Mouse (Mus musculus) embryonic facial prominence, embryonic 11.5 days (tissue): ENCODE data around the gene 3110082I17Rik. TPM values are rescaled to one million over a fixed set of nuclear protein-coding genes. Genes with fewer than 3 reads are reported as not detected.

Source experiments
- ATAC-seq: fragments of 200-750 bp; cut with Nextera tagmentation; replicated peaks from 2 replicates; pipeline ENCODE4 v1.8.0; 2017; ENCODE audit warnings: low read depth; ENCODE audit not compliant: insufficient number of reproducible peaks, low FRiP score, low TSS enrichment
- DNase-seq: peaks from one replicate; pipeline ENCODE4 v3.0.0-alpha.2; 2015; ENCODE audit warnings: low spot score
- H3K27ac ChIP-seq: fragments of 300-500 bp; sonication (generic); replicated peaks from 2 replicates; pipeline ENCODE4 v1.5.1; 2014; ENCODE audit warnings: mild to moderate bottlenecking, low read depth, low read length, control low read depth
- H3K27me3 ChIP-seq: fragments of 300-500 bp; sonication (generic); 2 replicates; pipeline ENCODE4 v1.6.1; 2014; ENCODE audit warnings: mild to moderate bottlenecking, low read length, moderate library complexity, mixed read lengths; ENCODE audit not compliant: control insufficient read depth, insufficient read depth
- H3K36me3 ChIP-seq: fragments of 300-500 bp; sonication (generic); replicated peaks from 2 replicates; pipeline ENCODE4 v1.6.1; 2014; ENCODE audit warnings: low read depth, mild to moderate bottlenecking, low read length, moderate library complexity, mixed read lengths; ENCODE audit not compliant: control insufficient read depth, insufficient read depth
- H3K4me1 ChIP-seq: fragments of 300-500 bp; sonication (generic); 2 replicates; pipeline ENCODE4 v1.6.1; 2014; ENCODE audit warnings: low read length, mixed read lengths; ENCODE audit not compliant: control insufficient read depth, insufficient read depth
- H3K4me2 ChIP-seq: fragments of 300-500 bp; sonication (generic); 2 replicates; pipeline ENCODE4 v1.6.1; 2014; ENCODE audit warnings: low read depth, mild to moderate bottlenecking, control low read depth, low read length, moderate library complexity
- H3K4me3 ChIP-seq: fragments of 300-500 bp; sonication (generic); 2 replicates; pipeline ENCODE4 v1.5.1; 2014; ENCODE audit warnings: low read depth, low read length, control low read depth
- H3K9ac ChIP-seq: fragments of 300-500 bp; sonication (generic); replicated peaks from 2 replicates; pipeline ENCODE4 v1.6.1; 2014; ENCODE audit warnings: mild to moderate bottlenecking, control low read depth, low read length
- H3K9me3 ChIP-seq: fragments of 300-500 bp; sonication (generic); replicated peaks from 2 replicates; pipeline ENCODE4 v1.6.1; 2016; ENCODE audit warnings: mild to moderate bottlenecking, low read length, inconsistent platforms, mixed read lengths; ENCODE audit not compliant: control insufficient read depth
- WGBS: fragments of 180-500 bp; shearing (Covaris S2); extraction: QIAGEN DNeasy Blood & Tissue Kit; methylation state at CpG from one replicate; pipeline ENCODE4 v1.1.7; 2014; 5-methylcytosine and 5-hydroxymethylcytosine counted together
- polyA plus RNA-seq: library from polyadenylated mRNA; unstranded; fragments of >200 nt; fragmentation: Nextera tagmentation; extraction: Ambion mirVana; gene quantifications from 2 replicates; pipeline ENCODE4 v1.2.1, GENCODE M21; 2014

The 3110082I17Rik gene
- polyA plus RNA-seq, 1 experiment from 2014 or later = 27.1 TPM

DNA sequence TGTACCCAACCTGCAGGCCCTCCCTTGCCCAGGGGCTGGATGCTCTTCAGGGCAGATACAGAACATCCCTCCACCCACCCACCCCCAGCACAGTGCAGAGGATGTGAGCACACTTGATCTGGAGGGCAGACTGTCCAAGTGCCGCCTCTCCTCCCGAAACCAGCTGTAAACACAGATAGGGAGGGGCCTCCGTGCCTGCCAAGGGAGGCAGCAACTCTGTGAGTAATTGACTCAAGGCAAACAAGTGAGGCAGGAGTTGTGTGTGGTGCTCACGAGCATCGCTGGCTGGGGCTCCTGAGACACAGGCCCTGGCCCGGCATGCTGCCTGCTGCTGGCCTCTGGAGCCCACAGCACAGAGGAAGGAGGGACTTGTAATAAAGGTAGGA lies 70.7 kb downstream of the 3110082I17Rik start:
- Histone ChIP-seq H3K4me1 (peaks cover 2% of the 10 kb centered on the region; the same call in 1 of the 2 replicates), H3K36me3 (no peaks in the 10 kb centered on the region), H3K4me3 (no peak overlapping the region), H3K9me3 (no peaks in the 10 kb centered on the region), H3K27me3 (no peaks in the 10 kb centered on the region), H3K4me2 (no peak overlapping the region), H3K9ac (no peak overlapping the region; the same call in none of the 2 replicates), H3K27ac (no peak overlapping the region)
- ATAC-seq = no peak
- DNase-seq = peak; percentile 26
- WGBS = 18% methylated on average over 6 of the region's 6 CpGs

DNA sequence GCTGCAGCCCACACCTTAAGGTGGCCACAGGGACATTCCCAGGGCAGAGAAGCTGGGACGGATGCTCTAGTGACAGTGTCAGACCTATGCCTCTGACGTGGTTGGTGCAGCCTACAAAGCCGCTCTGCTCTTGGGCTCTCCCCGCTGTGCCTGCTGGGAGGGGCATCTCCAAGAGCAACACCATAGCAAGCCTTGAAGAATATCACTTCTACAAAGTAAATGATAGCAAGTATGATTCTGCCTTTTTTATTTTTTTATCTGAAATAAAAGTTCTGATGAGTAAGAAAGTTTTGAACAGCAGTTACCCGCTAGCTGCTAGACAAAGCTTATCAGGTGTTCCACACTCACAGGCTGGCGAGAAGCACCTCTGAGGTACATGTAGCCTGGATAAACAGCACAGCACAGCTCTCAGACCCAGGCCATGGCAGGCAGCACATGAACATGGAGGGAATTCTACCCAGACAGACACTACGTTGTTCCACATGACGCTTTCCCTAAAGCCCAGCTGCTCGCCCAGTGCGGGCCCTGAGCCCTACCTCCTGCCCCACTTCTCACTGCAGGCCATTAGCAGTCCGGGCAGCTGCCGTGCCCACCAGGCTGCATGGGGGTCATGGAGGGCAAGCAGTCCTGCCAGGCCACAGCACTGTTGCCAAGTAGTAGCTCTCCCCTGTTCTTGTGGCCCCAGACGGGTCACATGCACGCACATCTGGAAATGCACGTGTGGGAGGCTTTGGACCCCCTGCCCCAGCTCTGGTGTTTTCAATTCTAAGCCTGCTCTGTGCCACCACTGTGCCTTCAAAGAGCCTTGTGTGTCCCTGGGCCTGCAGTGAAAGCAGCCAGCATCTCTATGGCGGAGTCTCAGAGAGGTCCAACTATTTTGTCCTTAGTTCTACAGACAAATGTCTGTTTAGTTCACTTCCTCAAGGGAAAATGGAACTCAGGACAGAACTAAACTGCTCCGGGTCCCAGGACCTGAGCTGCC lies 71.3 kb downstream of the 3110082I17Rik start:
- Histone ChIP-seq H3K4me1 (peaks cover 2% of the 10 kb centered on the region; the same call in 1 of the 2 replicates), H3K4me2 (no peak overlapping the region)
- DNase-seq = no peak

DNA sequence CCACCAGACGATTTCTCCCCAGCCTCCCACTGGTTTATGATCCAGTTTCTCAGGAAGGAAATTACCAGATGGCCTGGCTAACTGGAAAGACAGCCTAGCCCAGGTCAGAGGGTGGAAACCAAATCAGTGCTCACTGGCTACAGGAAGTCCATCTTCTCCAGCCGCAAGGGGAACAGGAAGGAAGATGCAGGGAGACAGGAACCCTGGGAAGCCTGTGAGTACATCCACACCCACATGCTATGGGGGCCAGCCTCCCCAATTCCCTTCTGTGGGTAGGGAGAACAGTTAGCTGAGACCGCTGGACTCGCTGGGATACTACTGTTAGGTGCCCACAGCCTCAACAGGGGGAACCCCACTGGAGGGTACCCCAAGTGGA lies 72.1 kb downstream of the 3110082I17Rik start:
- Histone ChIP-seq H3K36me3 (no peaks in the 10 kb centered on the region), H3K4me1 (peaks cover 2% of the 10 kb centered on the region; the same call in 1 of the 2 replicates), H3K9me3 (no peaks in the 10 kb centered on the region), H3K4me3 (no peak overlapping the region), H3K27me3 (no peaks in the 10 kb centered on the region), H3K9ac (no peak overlapping the region), H3K27ac (0 out of 2 replicates have a peak overlapping the region, but pooled peaks have one; percentile 3), H3K4me2 (no peak overlapping the region)
- DNase-seq (no peak), ATAC-seq (no peak)
- WGBS = 76% methylated on average over 4 of the region's 4 CpGs

More for the DNA sequence above, 71.3 kb downstream of the 3110082I17Rik start:
- H3K27me3 ChIP-seq = no peaks in the 10 kb centered on the region
- H3K27ac ChIP-seq = peak overlapping the region; percentile 31; the same call in 1 of the 2 replicates
- no peaks in the 10 kb centered on the region for H3K9me3 ChIP-seq
- H3K4me3 ChIP-seq = no peak overlapping the region
- H3K36me3 ChIP-seq = no peaks in the 10 kb centered on the region
- ATAC-seq = peak; percentile 24; the same call in 1 of the 2 replicates
- H3K9ac ChIP-seq = no peak overlapping the region; the same call in none of the 2 replicates
- WGBS = 67% methylated on average over 17 of the region's 17 CpGs

DNA sequence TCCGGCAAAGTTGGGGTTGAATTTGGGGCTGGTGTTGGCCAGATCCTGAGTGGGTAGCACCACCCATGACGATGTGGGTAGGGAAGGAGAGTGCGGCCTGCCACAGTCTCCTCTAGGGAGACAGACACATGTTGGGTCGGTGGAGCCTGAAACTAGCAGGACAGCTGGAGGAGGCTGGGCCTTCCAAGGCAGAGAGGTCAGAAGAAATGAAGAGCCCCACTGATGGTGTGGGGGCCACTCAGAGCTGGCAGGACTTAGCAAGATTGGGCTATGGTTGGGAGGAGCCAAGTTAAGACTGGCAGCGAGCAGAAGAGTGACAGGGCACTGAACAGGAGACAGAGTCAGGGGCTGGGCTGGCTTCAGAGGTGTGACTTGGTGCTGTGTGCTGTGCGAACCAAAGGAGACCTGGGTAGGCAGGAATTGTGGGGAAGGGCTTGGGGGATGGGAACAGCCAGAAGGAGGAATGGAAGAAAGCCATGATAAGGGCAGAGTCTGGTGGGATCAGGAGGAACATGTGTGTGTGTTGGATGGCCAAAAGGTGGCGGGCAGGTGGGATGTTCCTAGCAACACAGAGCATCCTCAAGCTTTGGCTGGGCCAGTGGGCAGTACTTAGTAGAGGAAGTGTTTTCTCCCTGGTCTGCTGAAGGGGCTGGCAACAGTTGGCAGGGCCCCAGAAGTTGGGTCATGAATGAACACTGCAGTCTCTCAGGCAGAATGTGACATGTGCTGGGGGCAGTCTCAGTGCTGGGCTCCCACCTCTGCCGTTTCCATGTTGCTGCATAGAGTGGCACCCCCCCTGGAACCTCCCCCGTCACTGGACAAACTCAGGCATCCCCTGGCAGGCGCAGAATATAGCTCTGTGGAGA lies 72.8 kb downstream of the 3110082I17Rik start:
- 83% methylated on average over 10 of the region's 10 CpGs for WGBS
- Histone ChIP-seq H3K4me2 (no peak overlapping the region), H3K4me3 (no peak overlapping the region), H3K36me3 (no peaks in the 10 kb centered on the region), H3K9me3 (no peaks in the 10 kb centered on the region), H3K4me1 (peaks cover 2% of the 10 kb centered on the region; the same call in 1 of the 2 replicates), H3K27ac (0 out of 2 replicates have a peak overlapping the region, but pooled peaks have one; percentile 3), H3K27me3 (no peaks in the 10 kb centered on the region), H3K9ac (no peak overlapping the region)
- ATAC-seq (no peak), DNase-seq (no peak)

DNA sequence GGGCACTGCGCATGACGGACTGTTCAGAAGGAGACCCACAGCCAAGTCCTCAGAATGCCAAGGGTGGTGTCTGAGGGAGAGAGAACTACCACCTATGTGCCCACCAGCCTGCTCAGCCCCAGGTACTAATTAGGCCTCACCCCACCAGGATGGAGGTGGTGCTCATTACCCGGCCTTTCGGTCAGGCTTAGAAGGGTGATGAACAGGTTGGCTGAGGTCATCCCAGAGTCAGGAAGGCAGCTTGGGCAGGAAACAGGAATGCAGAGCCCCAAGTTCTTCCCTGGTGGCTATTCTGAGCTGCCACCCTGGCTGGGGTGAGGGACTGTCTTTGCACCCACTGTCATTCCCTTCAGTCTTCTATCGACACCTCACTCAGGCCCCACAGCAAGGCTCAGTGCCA lies 74.3 kb downstream of the 3110082I17Rik start:
- no peak for DNase-seq
- H3K9ac ChIP-seq = no peak overlapping the region
- no peaks in the 10 kb centered on the region for H3K27me3 ChIP-seq
- no peak for ATAC-seq
- H3K27ac ChIP-seq = no peak overlapping the region
- H3K9me3 ChIP-seq = no peaks in the 10 kb centered on the region
- no peaks in the 10 kb centered on the region for H3K36me3 ChIP-seq
- no peak overlapping the region for H3K4me2 ChIP-seq
- 96% methylated on average over 5 of the region's 5 CpGs for WGBS
- H3K4me1 ChIP-seq = peaks cover 3% of the 10 kb centered on the region; the same call in 1 of the 2 replicates
- H3K4me3 ChIP-seq = no peak overlapping the region

DNA sequence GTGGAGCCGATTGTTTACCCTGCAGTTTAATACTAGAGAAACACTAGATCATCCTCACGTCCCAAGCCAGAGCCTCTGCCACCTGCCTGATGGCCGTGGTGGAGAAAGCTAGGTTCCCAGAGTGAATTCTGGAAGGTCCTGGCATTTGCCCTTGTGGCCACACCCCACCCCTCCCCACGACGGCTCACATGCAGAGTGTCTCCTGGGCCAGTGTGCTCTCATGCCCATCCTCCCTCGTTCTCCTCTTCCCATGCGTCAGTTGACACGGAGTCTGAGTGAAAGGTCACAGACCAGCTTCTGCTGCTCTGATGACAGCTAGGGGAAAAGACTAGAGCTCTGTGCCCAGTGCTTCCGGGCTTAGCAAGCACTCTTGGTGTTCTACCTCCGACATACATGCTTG lies 75.8 kb downstream of the 3110082I17Rik start:
- no peak overlapping the region for H3K4me3 ChIP-seq
- no peak overlapping the region for H3K4me2 ChIP-seq
- no peak overlapping the region for H3K9ac ChIP-seq
- H3K4me1 ChIP-seq = peaks cover 3% of the 10 kb centered on the region; the same call in 1 of the 2 replicates
- no peaks in the 10 kb centered on the region for H3K9me3 ChIP-seq
- WGBS = 69% methylated on average over 10 of the region's 10 CpGs
- ATAC-seq = no peak
- no peaks in the 10 kb centered on the region for H3K27me3 ChIP-seq
- no peaks in the 10 kb centered on the region for H3K36me3 ChIP-seq
- no peak for DNase-seq
- no peak overlapping the region for H3K27ac ChIP-seq

DNA sequence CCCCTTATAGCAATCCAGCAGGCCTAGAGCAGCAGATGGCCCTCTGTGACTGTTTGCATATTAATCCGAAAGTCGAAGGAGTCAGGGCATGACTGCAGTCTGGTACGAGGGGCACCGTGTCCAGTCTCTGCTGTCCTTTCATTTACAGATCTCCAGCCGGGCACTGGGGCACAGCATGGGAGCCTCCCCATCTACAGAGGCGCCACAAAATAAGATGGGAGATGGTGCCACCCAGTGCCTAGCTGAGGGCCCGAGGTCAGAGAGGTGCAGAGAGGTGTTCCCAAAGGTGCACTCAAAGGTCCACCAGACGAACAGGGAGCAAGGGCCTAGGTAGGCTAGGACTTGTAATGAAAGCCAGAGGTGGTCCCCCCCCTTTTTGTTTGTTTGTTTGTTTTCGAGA lies 77.1 kb downstream of the 3110082I17Rik start:
- Histone ChIP-seq H3K27me3 (no peaks in the 10 kb centered on the region), H3K4me1 (peaks cover 3% of the 10 kb centered on the region; the same call in 1 of the 2 replicates), H3K9ac (no peak overlapping the region), H3K4me3 (no peak overlapping the region), H3K27ac (no peak overlapping the region; the same call in 1 of the 2 replicates), H3K4me2 (no peak overlapping the region), H3K36me3 (no peaks in the 10 kb centered on the region), H3K9me3 (no peaks in the 10 kb centered on the region)
- no peak for ATAC-seq
- WGBS = 84% methylated on average over 9 of the region's 9 CpGs
- DNase-seq = no peak
